Mouse (Mus musculus) erythroblast, embryonic 14.5 days (primary cell): ENCODE measurements at regions not wholly inside any gene's neighbourhood (a gene's known extent, or its start where the extent isn't known, plus 50 kb on each side); places are given as distances from the start of the nearest gene placed in this dataset.

Source experiments
- GATA1 ChIP-seq: IDR thresholded peaks from 2 replicates; pipeline ENCODE4 v1.6.1; 2012; ENCODE audit warnings: low read length, inconsistent platforms, mixed read lengths
- TAL1 ChIP-seq: IDR thresholded peaks from 3 replicates; pipeline ENCODE4 v1.6.1; 2012; ENCODE audit warnings: low read length, inconsistent platforms, mixed read lengths

- TF ChIP-seq GATA1: no peak
- no peak for TF ChIP-seq TAL1
Measured at GRCm38 (mm10) chr15:62279526-62279925, 1356.7 kb upstream of the A1bg start.
